Mouse (Mus musculus) stomach, embryonic 16.5 days (tissue): ENCODE measurements at regions not wholly inside any gene's neighbourhood (a gene's known extent, or its start where the extent isn't known, plus 50 kb on each side); places are given as distances from the start of the nearest gene placed in this dataset.

Experiments
- ATAC-seq: fragments of 200-750 bp; cut with Nextera tagmentation; 2 replicates; pipeline ENCODE4 v1.8.0; 2017; ENCODE audit warnings: moderate number of reproducible peaks, moderate TSS enrichment; ENCODE audit not compliant: insufficient read depth, low FRiP score
- H3K27ac ChIP-seq: fragments of 300-500 bp; sonication (generic); 2 replicates; pipeline ENCODE4 v1.5.1; 2014; ENCODE audit warnings: low read length
- H3K27me3 ChIP-seq: fragments of 300-500 bp; sonication (generic); 2 replicates; pipeline ENCODE4 v1.6.1; 2014; ENCODE audit warnings: low read length, control low read depth, mixed read lengths; ENCODE audit not compliant: control insufficient read depth, insufficient read depth
- H3K36me3 ChIP-seq: fragments of 300-500 bp; sonication (generic); 2 replicates; pipeline ENCODE4 v1.6.1; 2014; ENCODE audit warnings: low read length; ENCODE audit not compliant: control insufficient read depth, insufficient read depth
- H3K4me1 ChIP-seq: fragments of 300-500 bp; sonication (generic); 2 replicates; pipeline ENCODE4 v1.6.1; 2014; ENCODE audit warnings: low read length, control low read depth, mixed read lengths; ENCODE audit not compliant: control insufficient read depth, insufficient read depth
- H3K4me2 ChIP-seq: fragments of 300-500 bp; sonication (generic); 2 replicates; pipeline ENCODE4 v1.6.1; 2014; ENCODE audit warnings: low read depth, low read length, mixed read lengths
- H3K4me3 ChIP-seq: fragments of 300-500 bp; sonication (generic); replicated peaks from 2 replicates; pipeline ENCODE4 v1.5.1; 2014; ENCODE audit warnings: mild to moderate bottlenecking, low read length
- H3K9ac ChIP-seq: fragments of 300-500 bp; sonication (generic); 2 replicates; pipeline ENCODE4 v1.6.1; 2014; ENCODE audit warnings: low read length
- H3K9me3 ChIP-seq: fragments of 300-500 bp; sonication (generic); replicated peaks from 2 replicates; pipeline ENCODE4 v1.6.1; 2016; ENCODE audit warnings: low read length, control low read depth; ENCODE audit not compliant: control insufficient read depth
- WGBS: fragments of 180-500 bp; shearing (Covaris S2); extraction: QIAGEN DNeasy Blood & Tissue Kit; methylation state at CpG from one replicate; pipeline ENCODE4 v1.1.7; 2014; 5-methylcytosine and 5-hydroxymethylcytosine counted together

DNA sequence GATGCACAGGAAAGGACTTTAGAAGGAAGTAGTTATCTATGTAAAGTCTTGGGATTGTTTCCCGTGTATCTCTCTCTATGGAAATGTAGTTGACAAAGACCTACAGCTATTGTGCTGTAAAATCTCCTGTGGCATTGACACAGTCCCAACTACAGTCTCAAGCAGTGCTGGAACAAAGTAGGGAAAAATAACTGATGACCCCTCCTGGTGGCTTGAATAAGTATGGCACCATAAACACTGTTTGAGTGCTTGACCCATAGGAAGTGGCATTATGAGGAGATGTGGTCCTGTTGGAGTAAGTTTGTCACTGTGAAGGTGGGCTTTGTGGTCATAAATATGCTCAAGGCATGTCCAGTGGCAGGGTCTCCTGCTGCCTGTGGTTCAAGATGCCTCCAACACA is 928.4 kb upstream of the Mms22l start:
- H3K9me3 ChIP-seq: no peaks in the 10 kb centered on the region
- H3K4me1 ChIP-seq: no peaks in the 10 kb centered on the region
- no peak overlapping the region for H3K4me3 ChIP-seq
- 63% methylated on average over 1 of the region's 1 CpGs for WGBS
- H3K36me3 ChIP-seq: no peaks in the 10 kb centered on the region
- no peak overlapping the region for H3K27ac ChIP-seq
- no peak overlapping the region for H3K4me2 ChIP-seq
- H3K27me3 ChIP-seq: no peaks in the 10 kb centered on the region
- ATAC-seq: no peak
- H3K9ac ChIP-seq: no peak overlapping the region

DNA sequence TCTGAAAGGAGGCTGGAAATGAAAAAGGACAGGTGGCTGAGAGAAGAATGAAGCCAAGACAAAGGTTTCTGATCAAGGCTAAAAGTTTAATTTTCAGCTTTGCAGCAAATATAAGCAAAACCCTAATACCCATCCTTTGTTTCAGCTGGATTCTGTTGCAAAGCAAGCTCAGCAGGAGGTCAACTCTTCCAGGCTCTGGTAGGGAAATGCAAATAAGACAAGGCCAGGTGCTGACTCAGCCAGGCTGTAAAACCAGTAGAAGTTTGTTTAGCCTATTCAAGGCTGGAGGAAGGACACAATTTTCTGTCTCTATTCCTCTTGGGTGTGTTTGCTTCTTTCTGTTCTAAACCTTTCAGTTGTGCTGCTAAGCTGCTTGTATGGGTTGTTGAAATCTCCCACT is 923.2 kb upstream of the Mms22l start:
- H3K36me3 ChIP-seq: no peaks in the 10 kb centered on the region
- H3K27ac ChIP-seq: no peak overlapping the region
- no peak overlapping the region for H3K4me3 ChIP-seq
- H3K9me3 ChIP-seq: no peaks in the 10 kb centered on the region
- no peaks in the 10 kb centered on the region for H3K4me1 ChIP-seq
- H3K9ac ChIP-seq: no peak overlapping the region
- ATAC-seq: no peak
- no peak overlapping the region for H3K4me2 ChIP-seq
- no peaks in the 10 kb centered on the region for H3K27me3 ChIP-seq

DNA sequence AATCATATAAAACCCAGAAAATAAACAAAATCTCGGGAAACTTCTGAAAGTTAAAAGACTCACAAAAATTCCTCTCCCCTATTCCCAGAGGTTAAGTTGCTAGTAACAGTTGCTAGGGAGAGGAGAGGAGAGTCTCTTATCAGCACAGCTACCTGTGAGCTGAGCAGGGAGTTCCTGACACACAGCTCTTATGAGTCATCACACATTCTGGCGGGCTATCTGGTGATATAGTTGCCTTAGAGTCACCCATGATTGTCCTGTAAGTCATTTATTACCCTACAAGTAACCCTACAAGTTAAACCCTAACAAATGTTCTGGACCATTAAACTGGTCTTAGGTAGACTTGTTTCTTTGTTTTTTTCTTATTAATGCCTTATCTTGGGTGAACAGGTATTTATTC is 908.8 kb upstream of the Mms22l start:
- H3K36me3 ChIP-seq: no peaks in the 10 kb centered on the region
- H3K4me2 ChIP-seq: no peak overlapping the region
- 23% methylated on average over 2 of the region's 2 CpGs for whole genome bisulfite sequencing
- H3K27ac ChIP-seq: no peak overlapping the region
- H3K9ac ChIP-seq: no peak overlapping the region
- ATAC-seq: peak; percentile 47; the same call in 1 of the 2 replicates
- H3K4me1 ChIP-seq: no peaks in the 10 kb centered on the region
- H3K9me3 ChIP-seq: no peaks in the 10 kb centered on the region
- H3K27me3 ChIP-seq: no peaks in the 10 kb centered on the region
- H3K4me3 ChIP-seq: no peak overlapping the region

DNA sequence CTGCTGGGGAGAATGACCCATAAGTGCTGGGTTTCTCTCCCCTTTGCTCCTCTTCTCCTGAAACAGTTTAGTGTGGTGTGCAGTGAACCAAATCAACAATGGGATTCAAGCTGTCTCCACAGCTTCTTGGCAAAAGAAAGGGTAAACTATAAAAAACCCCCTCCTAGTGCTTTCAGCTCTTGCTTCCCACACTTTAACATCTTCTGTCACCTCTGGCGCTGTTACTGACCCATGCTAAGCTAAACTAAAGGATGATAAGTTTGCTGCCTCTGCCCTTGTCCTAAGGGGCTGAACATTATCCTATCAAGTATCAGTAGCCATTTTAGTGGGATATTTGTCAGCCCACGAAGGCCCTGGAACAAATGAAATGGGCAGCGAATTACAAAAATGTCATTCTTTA is 905.4 kb upstream of the Mms22l start:
- H3K9me3 ChIP-seq: no peaks in the 10 kb centered on the region
- H3K4me3 ChIP-seq: no peak overlapping the region
- WGBS: 47% methylated on average over 3 of the region's 3 CpGs
- H3K27me3 ChIP-seq: no peaks in the 10 kb centered on the region
- no peak overlapping the region for H3K9ac ChIP-seq
- ATAC-seq: no peak
- no peaks in the 10 kb centered on the region for H3K4me1 ChIP-seq
- no peak overlapping the region for H3K27ac ChIP-seq
- H3K4me2 ChIP-seq: no peak overlapping the region
- no peaks in the 10 kb centered on the region for H3K36me3 ChIP-seq

DNA sequence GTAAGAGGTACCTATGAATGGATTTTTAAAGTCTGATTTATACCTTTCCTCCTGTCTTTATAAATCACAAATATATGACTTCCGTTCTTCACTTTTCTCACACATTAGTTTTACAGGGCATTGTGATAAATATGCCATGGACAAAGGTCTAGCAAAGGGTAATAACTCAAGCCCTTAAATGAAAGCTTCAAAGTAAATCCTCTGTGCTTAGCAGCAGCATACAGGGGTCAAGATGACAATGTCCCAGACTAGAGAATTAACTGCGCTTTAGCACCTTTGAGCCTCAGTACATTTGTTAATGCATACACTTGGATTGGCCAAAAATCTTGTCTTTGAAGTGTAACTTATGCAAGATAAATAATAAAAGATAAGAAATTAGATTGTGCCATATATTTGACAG is 904.7 kb upstream of the Mms22l start:
- no peaks in the 10 kb centered on the region for H3K27me3 ChIP-seq
- no peaks in the 10 kb centered on the region for H3K9me3 ChIP-seq
- 73% methylated on average over 2 of the region's 2 CpGs for WGBS
- H3K4me1 ChIP-seq: no peaks in the 10 kb centered on the region
- H3K36me3 ChIP-seq: no peaks in the 10 kb centered on the region
- H3K27ac ChIP-seq: no peak overlapping the region
- ATAC-seq: no peak
- H3K4me2 ChIP-seq: no peak overlapping the region
- no peak overlapping the region for H3K4me3 ChIP-seq
- no peak overlapping the region for H3K9ac ChIP-seq

DNA sequence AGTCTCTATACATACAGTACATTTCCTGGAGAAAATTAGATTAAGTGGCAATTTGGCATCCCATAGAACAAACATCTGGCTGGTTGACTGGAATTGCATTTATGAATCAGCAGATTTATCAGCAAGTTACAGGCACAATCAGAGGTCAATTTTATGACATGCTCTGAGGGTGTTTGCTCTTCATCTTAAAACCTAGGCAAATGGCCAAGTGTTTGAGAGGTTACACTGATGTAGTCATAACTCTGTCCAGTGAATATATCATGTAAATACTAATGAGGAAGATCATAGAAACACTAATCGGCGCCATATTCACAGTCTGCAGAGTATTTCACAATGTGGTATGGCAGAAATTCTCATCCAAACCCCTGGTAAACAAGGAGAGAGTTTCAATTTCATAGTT is 896.2 kb upstream of the Mms22l start:
- Histone ChIP-seq H3K27ac (no peak overlapping the region), H3K4me3 (no peak overlapping the region), H3K4me1 (no peaks in the 10 kb centered on the region), H3K9me3 (no peaks in the 10 kb centered on the region), H3K9ac (no peak overlapping the region), H3K27me3 (no peaks in the 10 kb centered on the region), H3K4me2 (no peak overlapping the region), H3K36me3 (no peaks in the 10 kb centered on the region)
- WGBS: 70% methylated on average over 2 of the region's 2 CpGs
- no peak for ATAC-seq

DNA sequence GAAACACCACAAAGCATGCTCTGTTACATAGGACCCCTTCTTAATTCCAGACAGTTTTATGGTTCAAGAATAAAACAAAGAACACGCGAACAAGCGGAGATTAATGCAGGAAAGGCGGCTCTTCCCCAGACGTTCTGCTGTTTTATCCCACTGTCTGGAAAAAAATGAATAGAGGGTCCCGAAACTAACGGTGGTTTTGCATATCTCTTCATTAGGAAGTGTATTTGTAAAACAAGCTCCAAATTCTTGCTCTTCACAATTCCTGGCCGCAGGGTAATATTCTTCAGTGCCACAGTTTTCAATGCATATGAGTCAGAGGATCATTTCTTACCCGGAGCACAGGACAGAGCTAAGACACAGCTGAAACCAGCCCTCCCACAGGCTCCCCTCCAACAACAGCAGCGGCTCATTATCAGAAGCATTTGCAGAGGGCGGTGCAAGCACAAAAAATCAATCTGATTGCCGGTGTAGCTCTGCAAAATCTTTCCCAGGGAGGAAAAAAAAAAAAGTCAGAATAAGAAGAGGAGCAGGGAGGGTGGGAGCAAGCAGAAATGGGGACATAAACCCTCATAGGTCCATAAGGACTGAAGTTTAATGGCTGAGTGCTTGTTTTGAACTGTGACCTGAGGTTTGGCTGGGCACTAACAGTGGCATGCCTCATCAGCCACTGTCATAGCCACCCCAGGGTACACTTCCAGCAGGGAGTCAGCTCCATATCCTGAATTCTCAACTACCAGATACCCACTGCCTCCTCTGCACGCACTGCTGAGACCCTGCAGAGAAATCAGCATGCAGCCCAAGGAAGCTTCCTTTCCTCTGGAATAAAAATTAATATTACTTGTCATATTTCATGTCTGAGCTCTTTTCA is 894.6 kb upstream of the Mms22l start:
- Histone ChIP-seq H3K9me3 (no peaks in the 10 kb centered on the region), H3K27me3 (no peaks in the 10 kb centered on the region), H3K4me1 (no peaks in the 10 kb centered on the region), H3K9ac (no peak overlapping the region), H3K27ac (no peak overlapping the region), H3K4me3 (no peak overlapping the region), H3K36me3 (no peaks in the 10 kb centered on the region), H3K4me2 (0 out of 2 replicates have a peak overlapping the region, but pooled peaks have one; percentile 2)
- no peak for ATAC-seq
- WGBS: 35% methylated on average over 13 of the region's 13 CpGs

DNA sequence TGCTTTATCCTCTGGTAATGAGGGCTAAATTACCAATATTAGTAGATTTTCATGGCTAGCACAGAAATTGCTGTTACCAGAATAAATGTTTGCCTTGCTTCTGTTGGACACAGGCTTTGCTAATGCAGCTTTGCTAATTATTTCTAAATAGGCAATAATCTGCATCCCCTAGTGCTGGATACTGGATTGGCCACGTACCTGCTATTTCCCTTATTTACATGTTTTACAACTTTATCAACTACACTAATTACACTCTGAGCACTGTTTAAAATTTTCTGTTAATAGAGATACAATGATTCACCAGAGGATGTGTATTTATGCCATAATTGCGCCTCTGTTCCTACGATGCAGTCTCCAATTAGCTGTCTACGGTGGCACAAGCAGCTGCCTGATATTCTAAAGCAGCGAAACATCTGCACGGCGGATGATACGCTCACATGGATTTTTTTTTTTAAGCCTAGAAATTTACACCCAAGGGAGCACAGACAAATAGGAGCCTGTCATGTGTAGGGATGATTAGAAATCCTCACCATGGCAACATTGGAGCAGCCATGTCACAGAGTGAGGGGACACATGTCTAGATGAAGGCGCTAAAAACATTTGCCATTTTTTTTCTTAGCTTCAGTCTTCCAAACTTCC is 893.8 kb upstream of the Mms22l start:
- WGBS: 80% methylated on average over 9 of the region's 9 CpGs
- Histone ChIP-seq H3K27ac (no peak overlapping the region), H3K4me2 (no peak overlapping the region), H3K36me3 (no peaks in the 10 kb centered on the region), H3K4me3 (no peak overlapping the region), H3K4me1 (no peaks in the 10 kb centered on the region), H3K27me3 (no peaks in the 10 kb centered on the region), H3K9ac (no peak overlapping the region), H3K9me3 (no peaks in the 10 kb centered on the region)
- ATAC-seq: no peak

DNA sequence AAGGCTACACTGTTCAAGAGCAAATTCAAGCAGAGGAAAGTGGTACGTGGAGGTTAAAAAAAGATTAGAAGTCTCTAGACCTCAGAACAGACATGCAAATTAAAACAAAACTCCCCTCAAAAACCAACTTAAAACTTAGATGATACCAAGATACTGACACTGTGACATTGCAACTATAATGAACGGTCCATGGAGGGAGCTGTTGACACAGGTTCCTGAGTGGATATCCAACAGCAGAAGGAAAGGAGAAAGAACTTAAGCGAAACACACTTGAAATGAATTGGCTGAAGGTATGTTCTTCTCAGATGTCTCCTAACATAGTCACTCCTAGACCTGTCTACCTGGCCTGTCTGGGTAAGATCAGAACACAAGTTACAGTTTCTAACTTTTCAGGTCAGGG is 888.9 kb upstream of the Mms22l start:
- no peaks in the 10 kb centered on the region for H3K27me3 ChIP-seq
- H3K27ac ChIP-seq: no peak overlapping the region
- no peak overlapping the region for H3K9ac ChIP-seq
- H3K4me1 ChIP-seq: no peaks in the 10 kb centered on the region
- WGBS: 71% methylated on average over 3 of the region's 3 CpGs
- no peak for ATAC-seq
- H3K4me3 ChIP-seq: no peak overlapping the region
- no peak overlapping the region for H3K4me2 ChIP-seq
- no peaks in the 10 kb centered on the region for H3K9me3 ChIP-seq
- H3K36me3 ChIP-seq: no peaks in the 10 kb centered on the region
